Mouse (Mus musculus) kidney, adult 2 months (tissue): ENCODE results near the gene Kirrel3.

Experiments used
- CTCF ChIP-seq: fragments of 200-500 bp; conservative IDR thresholded peaks from 2 replicates; pipeline ENCODE4 v1.5.1; 2011; ENCODE audit warnings: low read depth, mild to moderate bottlenecking, control low read depth, low read length, moderate library complexity, mixed read lengths; ENCODE audit not compliant: insufficient read depth, insufficient read length
- POLR2A ChIP-seq: fragments of 200-500 bp; IDR thresholded peaks from one replicate; pipeline ENCODE4 v1.6.1; 2011; ENCODE audit warnings: low read depth, low read length, control low read depth

DNA sequence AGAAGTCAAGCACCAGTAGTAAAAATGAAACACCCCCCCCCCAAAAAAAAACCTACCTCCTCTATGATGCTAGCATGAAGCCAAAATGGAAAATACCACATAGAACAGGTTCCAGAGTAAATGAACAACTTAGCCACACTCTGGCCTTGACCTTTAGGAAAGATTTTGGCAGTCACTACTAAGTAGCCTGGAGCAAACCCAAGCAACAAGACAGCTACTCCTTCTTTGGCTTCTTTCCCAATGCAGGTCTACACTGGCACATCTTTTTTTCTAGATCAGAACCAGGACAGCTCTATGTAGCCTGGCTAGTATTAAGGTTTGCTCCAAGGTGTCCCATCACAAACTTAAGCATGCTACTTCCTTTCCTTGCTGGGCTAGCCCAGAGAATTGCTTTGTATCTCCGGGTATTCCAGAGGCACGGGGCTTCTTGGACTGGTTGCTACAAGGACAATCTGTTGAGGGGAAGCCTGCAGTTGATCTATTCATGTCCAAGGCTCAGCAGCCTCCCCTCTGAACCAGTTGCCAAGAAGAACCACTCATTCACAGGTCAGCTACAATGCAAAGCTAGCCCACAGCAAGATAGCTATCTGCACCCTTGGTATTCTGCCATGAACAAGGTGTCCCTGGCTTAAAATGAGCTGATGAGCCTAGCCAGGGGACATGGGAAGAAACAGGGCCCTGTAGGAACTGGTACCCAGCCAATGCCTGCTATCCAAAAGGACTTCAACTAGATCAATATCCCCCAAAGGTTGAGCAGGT is 573.1 kb downstream of the Kirrel3 start:
- TF ChIP-seq CTCF (no peak), POLR2A (no peak)
